Mouse (Mus musculus): ENCODE results near the gene Me3.

Me3 gene

DNA sequence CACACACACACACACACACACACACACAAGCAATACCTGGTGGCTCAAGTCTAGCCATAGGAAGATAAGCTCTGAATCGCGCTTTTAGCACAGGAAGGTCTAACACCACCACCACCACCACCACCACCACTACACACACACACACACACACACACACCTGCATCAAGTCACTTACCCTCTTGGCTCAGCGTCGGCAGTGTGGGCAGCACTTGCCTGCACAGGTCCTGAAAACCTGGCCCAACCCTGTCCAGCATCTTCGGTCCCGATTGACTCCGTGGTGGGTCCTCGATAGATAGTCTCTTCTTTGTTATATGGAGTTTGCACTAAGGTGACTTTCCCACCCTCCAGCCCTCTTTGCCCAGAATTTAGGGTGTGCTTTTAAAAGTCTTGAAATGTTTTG, 270.8 kb downstream of the Me3 start:
- no peak for DNase-seq (ENCODE audit: low spot score in 2 of 2)

DNA sequence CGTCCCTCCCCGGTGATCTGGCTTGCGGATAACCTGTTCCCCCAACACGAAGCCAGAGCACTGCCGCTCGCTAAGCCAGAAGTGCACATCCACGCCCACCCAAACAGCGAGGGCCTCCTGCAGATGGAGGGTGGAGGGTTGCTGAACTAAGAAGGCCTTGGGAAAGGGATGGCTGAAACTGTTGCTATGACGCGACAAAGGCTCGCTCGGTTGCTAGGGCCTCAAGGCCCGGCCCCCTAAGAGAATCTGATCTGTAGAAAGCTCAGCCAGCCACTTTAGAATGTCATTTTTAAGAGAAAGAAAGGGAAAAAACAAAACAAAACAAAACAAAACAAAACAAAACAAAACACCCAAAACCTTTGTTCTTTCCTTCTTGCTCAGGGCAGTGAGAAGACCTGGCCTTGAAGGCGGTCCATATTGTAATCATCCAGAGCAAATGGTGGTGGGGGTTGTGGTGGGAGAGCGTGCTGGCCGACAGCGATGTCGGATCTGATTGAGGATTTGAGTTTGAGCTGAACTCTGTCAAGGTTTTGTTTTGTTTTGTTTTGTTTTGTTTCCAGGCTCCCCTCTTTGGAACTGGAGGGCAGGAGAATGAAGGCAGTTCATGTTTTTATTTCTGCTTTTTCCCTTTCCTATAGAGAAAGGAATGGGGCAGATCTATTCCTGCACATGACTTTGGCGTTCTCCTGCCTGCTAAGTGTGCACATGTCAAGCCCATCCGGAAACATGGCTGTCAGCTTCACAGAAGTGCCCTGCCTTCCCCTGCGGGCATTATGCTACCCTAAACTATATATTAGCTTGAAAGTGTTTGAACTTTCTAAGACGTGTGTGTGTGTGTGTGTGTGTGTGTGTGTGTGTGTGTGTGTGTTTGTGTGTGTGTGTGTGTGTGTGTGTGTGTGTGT, 271.5 kb downstream of the Me3 start, which contains the start of gene Ccdc81:
Gene Ccdc81 (minus strand): TSS at position 188 of the 902 bp plus-strand sequence.
- DNase-seq (ENCODE audit: low spot score in 2 of 2): no peak
